Mouse (Mus musculus): Measurements from ENCODE around the gene Zfp865. TPM values are rescaled to one million over a fixed set of nuclear protein-coding genes. Genes with fewer than 3 reads are reported as not detected.

Zfp865 gene
- polyA plus RNA-seq, 1 experiment from 2014 or later, result 7.3 TPM

GRCm38 (mm10) chr7:5012681-5013513 is 7.3 kb upstream of the Zfp865 start:
- DNase-seq (ENCODE audit: low spot score) (no peak), ATAC-seq (replicated peaks; ENCODE audit: low FRiP score) (no peak)
- H3K9me3 ChIP-seq (ENCODE audit: control insufficient read depth, low read length), result no peaks in the 10 kb centered on the region
- WGBS, result 92% methylated on average over 27 of the region's 27 CpGs
- H3K4me3 ChIP-seq (ENCODE audit: low read depth, low read length), result peak overlapping the region; percentile 60; the same call in 1 of the 2 replicates
- H3K4me2 ChIP-seq (ENCODE audit: low read depth, low read length, severe bottlenecking), result peak overlapping the region; percentile 54; the same call in 1 of the 2 replicates
- H3K27me3 ChIP-seq (ENCODE audit: control insufficient read depth, insufficient read depth, low read length), result no peaks in the 10 kb centered on the region
- H3K9ac ChIP-seq (ENCODE audit: low read length), result no peak overlapping the region; the same call in 1 of the 2 replicates
- H3K36me3 ChIP-seq (ENCODE audit: control insufficient read depth, insufficient read depth, low read length), result peaks cover 31% of the 10 kb centered on the region
- H3K27ac ChIP-seq (ENCODE audit: low read depth, low read length), result no peak overlapping the region
- peaks cover 3% of the 10 kb centered on the region for H3K4me1 ChIP-seq (replicated peaks; ENCODE audit: control insufficient read depth, insufficient read depth, low read length)

DNA sequence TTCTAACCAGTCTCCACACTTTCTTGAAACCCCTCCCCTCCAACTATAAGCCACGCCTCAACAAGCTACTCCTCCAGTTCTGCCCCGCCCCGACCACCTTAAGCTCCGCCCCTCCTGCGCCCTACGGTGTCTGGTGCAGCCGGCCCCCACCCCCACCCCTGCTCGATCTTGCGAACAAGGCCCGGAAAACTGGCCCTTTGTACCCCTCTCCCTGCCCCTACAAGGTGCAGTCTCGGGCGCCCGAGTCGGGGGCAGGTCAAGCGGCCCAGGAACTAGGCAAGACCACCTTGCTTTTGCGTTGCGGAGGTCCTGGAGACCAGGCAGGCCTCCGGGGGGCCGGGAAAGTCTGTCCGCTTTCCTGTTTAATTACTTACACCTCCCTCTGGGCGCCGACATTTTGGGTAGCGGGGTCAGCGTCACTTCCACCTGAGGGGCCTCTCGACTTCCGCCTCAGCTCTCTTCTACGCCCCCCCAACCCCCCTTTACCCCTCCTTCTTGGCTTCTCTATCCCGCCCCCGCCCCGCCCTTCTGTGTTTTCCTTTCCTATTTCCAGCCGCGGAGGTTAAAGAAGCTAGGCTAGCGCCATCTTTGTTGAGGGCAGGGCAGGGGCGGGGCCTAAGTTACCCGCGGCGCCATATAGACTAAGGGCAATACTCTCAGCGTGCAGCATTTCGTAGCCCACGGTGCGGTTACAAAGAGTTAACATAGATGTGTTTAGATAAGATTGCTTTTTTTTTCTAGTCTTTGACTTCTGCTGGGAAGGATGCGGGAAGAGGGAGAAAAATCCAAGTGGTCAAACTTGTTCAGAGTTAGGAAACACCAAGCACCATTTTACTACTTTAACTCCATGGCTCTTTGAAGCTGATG is 5.7 kb upstream of the Zfp865 start, which contains the start of the genes Zfp524 and Fiz1:
TSS of gene Zfp524 (plus strand) at position 165 of the 867 bp plus-strand sequence.
TSS of gene Fiz1 (minus strand) at position 447 of the 867 bp plus-strand sequence.
- Histone ChIP-seq H3K9me3 (ENCODE audit: control insufficient read depth, low read length) (no peaks in the 10 kb centered on the region), H3K4me3 (ENCODE audit: low read depth, low read length) (peak within 1 kb of the TSS; percentile 60), H3K4me1 (replicated peaks; ENCODE audit: control insufficient read depth, insufficient read depth, low read length) (peaks cover 3% of the 10 kb centered on the region), H3K27me3 (ENCODE audit: control insufficient read depth, insufficient read depth, low read length) (no peaks in the 10 kb centered on the region), H3K9ac (ENCODE audit: low read length) (peak within 1 kb of the TSS; percentile 84), H3K36me3 (ENCODE audit: control insufficient read depth, insufficient read depth, low read length) (peaks cover 18% of the 10 kb centered on the region), H3K27ac (ENCODE audit: low read depth, low read length) (peak within 1 kb of the TSS; percentile 99), H3K4me2 (ENCODE audit: low read depth, low read length, severe bottlenecking) (peak within 1 kb of the TSS; percentile 63)
- WGBS, result under 1% methylated on average over 42 of the region's 42 CpGs
- peak; percentile 81 for ATAC-seq (replicated peaks; ENCODE audit: low FRiP score)
- peak; percentile 98 for DNase-seq (ENCODE audit: low spot score)

GRCm38 (mm10) chr7:5015118-5016001 is 4.8 kb upstream of the Zfp865 start, which contains the start of gene Gm44973:
TSS of gene Gm44973 (plus strand) at chr7:5015496.
- peak within 1 kb of the TSS; percentile 63 for H3K4me2 ChIP-seq (ENCODE audit: low read depth, low read length, severe bottlenecking)
- H3K9ac ChIP-seq (ENCODE audit: low read length), result peak within 1 kb of the TSS; percentile 84
- ATAC-seq (replicated peaks; ENCODE audit: low FRiP score) (peak; percentile 83), DNase-seq (ENCODE audit: low spot score) (peak; percentile 99)
- H3K27ac ChIP-seq (ENCODE audit: low read depth, low read length), result peak within 1 kb of the TSS; percentile 99
- under 1% methylated on average over 57 of the region's 76 CpGs for WGBS
- H3K4me1 ChIP-seq (replicated peaks; ENCODE audit: control insufficient read depth, insufficient read depth, low read length), result peaks cover 3% of the 10 kb centered on the region
- H3K9me3 ChIP-seq (ENCODE audit: control insufficient read depth, low read length), result no peaks in the 10 kb centered on the region
- no peaks in the 10 kb centered on the region for H3K27me3 ChIP-seq (ENCODE audit: control insufficient read depth, insufficient read depth, low read length)
- peaks cover 18% of the 10 kb centered on the region for H3K36me3 ChIP-seq (ENCODE audit: control insufficient read depth, insufficient read depth, low read length)
- peak within 1 kb of the TSS; percentile 60 for H3K4me3 ChIP-seq (ENCODE audit: low read depth, low read length)

DNA sequence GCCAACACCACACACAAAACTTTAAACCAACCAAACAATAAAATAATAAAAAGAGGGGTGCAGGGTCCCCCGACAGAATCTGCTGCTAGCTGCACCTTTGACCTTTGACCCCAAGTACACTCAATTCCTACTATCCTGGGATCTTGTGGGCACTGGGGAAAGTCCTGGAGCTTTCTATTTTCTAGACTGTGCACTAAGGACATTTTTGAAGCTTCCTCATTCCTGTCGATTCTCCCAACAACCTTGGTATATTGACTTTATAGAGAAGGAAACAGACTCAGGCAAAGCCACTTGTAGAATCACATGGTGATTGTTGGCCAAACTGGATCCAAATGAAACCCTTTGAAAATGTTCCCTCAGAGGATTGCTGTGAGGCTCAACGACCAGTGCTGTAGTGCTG is 4.1 kb upstream of the Zfp865 start:
- H3K27me3 ChIP-seq (ENCODE audit: control insufficient read depth, insufficient read depth, low read length), result no peaks in the 10 kb centered on the region
- no peaks in the 10 kb centered on the region for H3K9me3 ChIP-seq (ENCODE audit: control insufficient read depth, low read length)
- peak overlapping the region; percentile 63 for H3K4me2 ChIP-seq (ENCODE audit: low read depth, low read length, severe bottlenecking)
- DNase-seq (ENCODE audit: low spot score) (no peak), ATAC-seq (replicated peaks; ENCODE audit: low FRiP score) (no peak)
- H3K36me3 ChIP-seq (ENCODE audit: control insufficient read depth, insufficient read depth, low read length), result peaks cover 14% of the 10 kb centered on the region
- peak overlapping the region; percentile 84 for H3K9ac ChIP-seq (ENCODE audit: low read length)
- H3K4me1 ChIP-seq (replicated peaks; ENCODE audit: control insufficient read depth, insufficient read depth, low read length), result peaks cover 4% of the 10 kb centered on the region
- H3K27ac ChIP-seq (ENCODE audit: low read depth, low read length), result peak overlapping the region; percentile 99
- 72% methylated on average over 3 of the region's 3 CpGs for WGBS
- peak overlapping the region; percentile 60 for H3K4me3 ChIP-seq (ENCODE audit: low read depth, low read length)

- Histone ChIP-seq H3K4me3 (ENCODE audit: low read depth, low read length) (no peak overlapping the region), H3K27ac (ENCODE audit: low read depth, low read length) (no peak overlapping the region)
Measured at GRCm38 (mm10) chr7:5016920-5017319, 3.3 kb upstream of the Zfp865 start.

GRCm38 (mm10) chr7:5017352-5017751 is 2.8 kb upstream of the Zfp865 start:
- ATAC-seq (replicated peaks; ENCODE audit: low FRiP score) (no peak), DNase-seq (ENCODE audit: low spot score) (no peak)
- no peaks in the 10 kb centered on the region for H3K27me3 ChIP-seq (ENCODE audit: control insufficient read depth, insufficient read depth, low read length)
- peaks cover 3% of the 10 kb centered on the region; the same call in 1 of the 2 replicates for H3K36me3 ChIP-seq (ENCODE audit: control insufficient read depth, insufficient read depth, low read length)
- no peak overlapping the region for H3K27ac ChIP-seq (ENCODE audit: low read depth, low read length)
- no peaks in the 10 kb centered on the region for H3K9me3 ChIP-seq (ENCODE audit: control insufficient read depth, low read length)
- H3K4me2 ChIP-seq (ENCODE audit: low read depth, low read length, severe bottlenecking), result no peak overlapping the region
- H3K9ac ChIP-seq (ENCODE audit: low read length), result no peak overlapping the region
- H3K4me1 ChIP-seq (replicated peaks; ENCODE audit: control insufficient read depth, insufficient read depth, low read length), result peaks cover 6% of the 10 kb centered on the region
- 91% methylated on average over 16 of the region's 16 CpGs for WGBS
- H3K4me3 ChIP-seq (ENCODE audit: low read depth, low read length), result no peak overlapping the region

More at GRCm38 (mm10) chr7:5016920-5017319, 3.3 kb upstream of the Zfp865 start:
- peaks cover 6% of the 10 kb centered on the region for H3K4me1 ChIP-seq (replicated peaks; ENCODE audit: control insufficient read depth, insufficient read depth, low read length)
- H3K4me2 ChIP-seq (ENCODE audit: low read depth, low read length, severe bottlenecking), result no peak overlapping the region
- H3K9ac ChIP-seq (ENCODE audit: low read length), result no peak overlapping the region
- peaks cover 6% of the 10 kb centered on the region; the same call in 1 of the 2 replicates for H3K36me3 ChIP-seq (ENCODE audit: control insufficient read depth, insufficient read depth, low read length)
- ATAC-seq (replicated peaks; ENCODE audit: low FRiP score) (no peak), DNase-seq (ENCODE audit: low spot score) (no peak)
- no peaks in the 10 kb centered on the region for H3K9me3 ChIP-seq (ENCODE audit: control insufficient read depth, low read length)
- no peaks in the 10 kb centered on the region for H3K27me3 ChIP-seq (ENCODE audit: control insufficient read depth, insufficient read depth, low read length)
- WGBS, result 94% methylated on average over 2 of the region's 2 CpGs

- Histone ChIP-seq H3K27me3 (ENCODE audit: control insufficient read depth, insufficient read depth, low read length) (no peaks in the 10 kb centered on the region), H3K36me3 (ENCODE audit: control insufficient read depth, insufficient read depth, low read length) (no peaks in the 10 kb centered on the region; the same call in 1 of the 2 replicates), H3K4me2 (ENCODE audit: low read depth, low read length, severe bottlenecking) (no peak overlapping the region), H3K4me3 (ENCODE audit: low read depth, low read length) (no peak overlapping the region), H3K9ac (ENCODE audit: low read length) (no peak overlapping the region), H3K27ac (ENCODE audit: low read depth, low read length) (no peak overlapping the region), H3K9me3 (ENCODE audit: control insufficient read depth, low read length) (no peaks in the 10 kb centered on the region), H3K4me1 (replicated peaks; ENCODE audit: control insufficient read depth, insufficient read depth, low read length) (peaks cover 6% of the 10 kb centered on the region)
- WGBS, result 94% methylated on average over 21 of the region's 21 CpGs
- no peak for DNase-seq (ENCODE audit: low spot score)
- ATAC-seq (replicated peaks; ENCODE audit: low FRiP score), result no peak
Measured at GRCm38 (mm10) chr7:5017931-5018330, 2.2 kb upstream of the Zfp865 start.

Data from forebrain, embryonic 11.5 days (tissue).